Mouse (Mus musculus): Measurements from ENCODE around the gene Cbl. TPM values are rescaled to one million over a fixed set of nuclear protein-coding genes. Genes with fewer than 3 reads are reported as not detected.

The Cbl gene
- polyA plus RNA-seq, 1 experiment from 2014 or later = 17.6 TPM

DNA sequence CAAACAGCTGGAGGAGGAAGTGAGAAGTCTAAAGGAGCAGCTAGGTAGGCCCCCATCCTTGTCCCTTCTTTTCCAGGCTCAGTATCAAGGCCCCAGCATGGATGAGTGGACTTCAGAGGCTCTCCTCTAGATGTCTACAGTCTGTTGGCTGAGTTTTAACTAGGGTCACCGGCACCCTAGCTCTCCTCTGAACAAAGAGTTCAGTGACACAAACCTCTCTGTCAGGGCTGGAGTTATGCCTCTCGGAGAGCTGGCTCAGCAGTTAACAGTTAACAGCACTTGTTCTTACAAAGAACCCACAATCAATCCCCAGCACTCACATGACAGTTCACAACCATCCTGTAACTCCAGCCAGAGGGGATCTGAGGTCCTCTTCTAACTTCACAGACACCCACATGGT is 9.8 kb upstream of the Cbl start:
- Histone ChIP-seq H3K4me3 (ENCODE audit: low read length) (no peak overlapping the region), H3K27ac (ENCODE audit: low read length) (no peak overlapping the region), H3K36me3 (ENCODE audit: insufficient read depth, low read length) (no peaks in the 10 kb centered on the region), H3K9me3 (ENCODE audit: low read length) (no peaks in the 10 kb centered on the region), H3K27me3 (ENCODE audit: insufficient read depth, low read length) (no peaks in the 10 kb centered on the region), H3K4me2 (replicated peaks; ENCODE audit: low read depth, low read length) (no peak overlapping the region), H3K9ac (replicated peaks; ENCODE audit: low read length) (no peak overlapping the region), H3K4me1 (ENCODE audit: insufficient read depth, low read length) (peaks cover 3% of the 10 kb centered on the region; the same call in 1 of the 2 replicates)
- 45% methylated on average over 2 of the region's 2 CpGs for WGBS
- no peak for ATAC-seq (ENCODE audit: low FRiP score, low TSS enrichment)

DNA sequence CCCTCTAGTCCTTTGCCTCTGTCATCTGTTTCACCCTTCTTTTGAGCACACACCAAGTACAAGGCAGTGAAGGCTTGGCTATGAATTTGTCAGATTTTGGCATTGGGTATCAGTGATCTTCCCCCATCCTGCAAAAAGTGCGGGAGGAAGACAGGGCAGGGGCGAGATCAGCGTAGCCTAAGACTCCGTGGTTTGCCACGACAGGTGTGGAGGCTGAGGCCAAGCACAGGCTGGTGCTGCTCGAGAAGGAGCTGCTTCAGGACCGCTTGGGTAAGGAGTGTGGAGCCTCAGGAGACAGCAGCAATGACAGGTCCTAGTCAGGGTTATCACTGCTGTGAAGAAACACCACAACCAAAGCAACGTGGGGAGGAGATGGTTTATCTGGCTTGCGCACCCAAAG is 7.6 kb upstream of the Cbl start:
- H3K36me3 ChIP-seq (ENCODE audit: insufficient read depth, low read length) = no peaks in the 10 kb centered on the region
- H3K27me3 ChIP-seq (ENCODE audit: insufficient read depth, low read length) = no peaks in the 10 kb centered on the region
- no peak for ATAC-seq (ENCODE audit: low FRiP score, low TSS enrichment)
- H3K9ac ChIP-seq (replicated peaks; ENCODE audit: low read length) = no peak overlapping the region
- no peak overlapping the region for H3K27ac ChIP-seq (ENCODE audit: low read length)
- H3K9me3 ChIP-seq (ENCODE audit: low read length) = no peaks in the 10 kb centered on the region
- 75% methylated on average over 9 of the region's 9 CpGs for WGBS
- H3K4me1 ChIP-seq (ENCODE audit: insufficient read depth, low read length) = peaks cover 6% of the 10 kb centered on the region; the same call in 1 of the 2 replicates
- H3K4me2 ChIP-seq (replicated peaks; ENCODE audit: low read depth, low read length) = no peak overlapping the region
- no peak overlapping the region for H3K4me3 ChIP-seq (ENCODE audit: low read length)

DNA sequence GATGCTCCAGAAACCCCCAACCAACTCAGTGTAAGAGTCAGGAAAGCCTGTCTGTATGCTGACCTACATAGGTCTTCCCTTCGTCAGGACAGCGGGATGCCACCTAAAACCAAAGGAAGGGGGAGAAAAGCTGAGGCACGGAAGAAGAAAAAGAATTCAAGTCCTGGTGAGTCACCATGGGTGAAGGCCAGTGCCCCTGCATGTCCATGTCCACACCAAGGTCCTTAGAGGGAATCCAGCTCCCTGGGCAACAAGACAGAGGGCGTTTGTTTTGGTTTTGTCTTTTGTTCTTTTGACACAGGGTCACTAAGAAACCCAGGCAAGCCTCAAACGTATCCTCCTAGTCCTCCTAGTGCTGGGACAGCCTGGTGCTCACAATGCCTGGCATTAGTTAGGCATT is 7.1 kb upstream of the Cbl start:
- Histone ChIP-seq H3K36me3 (ENCODE audit: insufficient read depth, low read length) (no peaks in the 10 kb centered on the region), H3K4me2 (replicated peaks; ENCODE audit: low read depth, low read length) (no peak overlapping the region), H3K9me3 (ENCODE audit: low read length) (no peaks in the 10 kb centered on the region), H3K4me3 (ENCODE audit: low read length) (no peak overlapping the region), H3K27ac (ENCODE audit: low read length) (no peak overlapping the region), H3K4me1 (ENCODE audit: insufficient read depth, low read length) (peaks cover 8% of the 10 kb centered on the region; the same call in 1 of the 2 replicates), H3K9ac (replicated peaks; ENCODE audit: low read length) (no peak overlapping the region), H3K27me3 (ENCODE audit: insufficient read depth, low read length) (no peaks in the 10 kb centered on the region)
- ATAC-seq (ENCODE audit: low FRiP score, low TSS enrichment) = no peak
- WGBS = 64% methylated on average over 5 of the region's 5 CpGs

DNA sequence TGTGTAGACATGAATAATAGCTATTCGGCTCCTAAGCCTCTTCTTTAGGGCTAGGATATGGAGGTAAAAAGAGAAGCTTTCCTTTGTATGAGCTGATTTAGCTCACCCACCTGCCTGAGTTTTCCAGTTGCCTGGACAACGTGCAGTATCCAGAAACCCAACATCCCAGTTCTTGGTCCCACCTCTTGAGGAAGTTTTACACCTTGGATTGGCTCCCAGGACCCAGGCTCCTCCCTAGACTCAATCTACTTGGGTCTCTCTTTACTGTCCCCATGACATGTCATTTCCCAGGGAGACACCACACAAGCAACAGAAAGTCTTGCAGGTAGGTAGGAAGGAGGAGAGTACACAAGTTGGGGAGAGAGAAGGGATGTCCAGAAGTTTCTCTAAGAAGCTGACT is 6.5 kb upstream of the Cbl start, which contains the start of gene Ccdc153:
Ccdc153 (plus strand) TSS at position 278 of the 400 bp plus-strand sequence.
- no peak for ATAC-seq (ENCODE audit: low FRiP score, low TSS enrichment)
- WGBS = 52% methylated on average over 2 of the region's 2 CpGs
- H3K27me3 ChIP-seq (ENCODE audit: insufficient read depth, low read length) = no peaks in the 10 kb centered on the region
- no peak within 1 kb of the TSS for H3K4me2 ChIP-seq (replicated peaks; ENCODE audit: low read depth, low read length)
- no peak within 1 kb of the TSS for H3K9ac ChIP-seq (replicated peaks; ENCODE audit: low read length)
- H3K36me3 ChIP-seq (ENCODE audit: insufficient read depth, low read length) = no peaks in the 10 kb centered on the region
- no peak within 1 kb of the TSS for H3K27ac ChIP-seq (ENCODE audit: low read length)
- H3K9me3 ChIP-seq (ENCODE audit: low read length) = no peaks in the 10 kb centered on the region
- no peak within 1 kb of the TSS for H3K4me3 ChIP-seq (ENCODE audit: low read length)
- peaks cover 8% of the 10 kb centered on the region; the same call in 1 of the 2 replicates for H3K4me1 ChIP-seq (ENCODE audit: insufficient read depth, low read length)

DNA sequence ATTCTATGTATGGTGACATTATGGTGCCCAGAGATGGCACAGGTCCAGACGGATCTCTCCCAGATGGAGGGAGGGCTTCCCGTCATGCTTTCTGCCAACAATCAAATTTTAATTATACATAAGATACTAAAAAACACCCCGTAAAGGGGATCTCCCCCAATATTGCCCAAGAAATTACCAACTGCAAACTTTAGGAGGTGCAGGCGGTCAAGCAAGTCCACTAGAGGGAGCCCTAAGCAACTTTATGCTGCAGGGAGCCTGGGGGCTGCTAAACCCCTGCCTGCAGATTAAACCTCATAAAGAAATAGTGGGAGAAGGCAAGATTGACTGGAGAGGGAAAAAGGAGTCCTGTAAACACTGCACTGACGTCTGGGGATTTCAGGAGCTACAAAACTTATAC is 5.6 kb upstream of the Cbl start:
- H3K27ac ChIP-seq (ENCODE audit: low read length) = no peak overlapping the region
- ATAC-seq (ENCODE audit: low FRiP score, low TSS enrichment) = no peak
- H3K9ac ChIP-seq (replicated peaks; ENCODE audit: low read length) = no peak overlapping the region
- no peak overlapping the region for H3K4me3 ChIP-seq (ENCODE audit: low read length)
- no peaks in the 10 kb centered on the region for H3K27me3 ChIP-seq (ENCODE audit: insufficient read depth, low read length)
- no peak overlapping the region for H3K4me2 ChIP-seq (replicated peaks; ENCODE audit: low read depth, low read length)
- peaks cover 11% of the 10 kb centered on the region; the same call in 1 of the 2 replicates for H3K4me1 ChIP-seq (ENCODE audit: insufficient read depth, low read length)
- H3K36me3 ChIP-seq (ENCODE audit: insufficient read depth, low read length) = no peaks in the 10 kb centered on the region
- H3K9me3 ChIP-seq (ENCODE audit: low read length) = no peaks in the 10 kb centered on the region
- 7% methylated on average over 5 of the region's 5 CpGs for WGBS

DNA sequence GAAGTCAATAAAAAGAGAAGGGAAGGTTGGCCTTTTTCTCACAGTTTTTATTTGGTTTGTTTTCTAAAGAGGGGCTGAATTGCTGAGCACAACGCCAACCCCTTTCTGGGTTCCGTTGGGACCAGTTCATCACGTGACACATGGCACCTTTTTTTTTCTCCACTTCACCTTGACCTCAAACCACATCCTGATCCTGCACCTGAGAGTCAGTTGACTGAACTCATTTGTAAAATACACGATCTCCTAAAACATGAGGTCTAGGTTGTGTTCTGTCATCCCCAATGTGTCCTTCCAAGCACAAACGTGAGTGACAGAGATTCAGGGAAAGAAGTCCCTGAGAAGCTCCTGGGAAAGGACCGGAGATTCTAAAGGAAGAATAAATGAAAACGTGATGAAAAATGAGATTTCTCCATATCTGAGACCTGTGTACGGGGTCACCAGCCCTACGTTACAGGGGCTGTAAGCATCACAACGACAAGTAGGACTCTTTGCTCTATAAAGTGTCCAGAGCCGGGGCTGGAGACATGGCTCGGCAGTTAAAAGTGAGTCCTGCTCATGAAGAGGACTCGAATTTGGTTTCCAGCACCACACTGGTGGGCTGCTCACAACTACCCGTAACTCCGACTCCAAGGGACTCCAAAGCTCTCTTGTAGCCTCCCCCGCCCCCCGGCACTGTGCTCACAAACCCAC is 4.8 kb upstream of the Cbl start:
- Histone ChIP-seq H3K4me1 (ENCODE audit: insufficient read depth, low read length) (peaks cover 13% of the 10 kb centered on the region; the same call in 1 of the 2 replicates), H3K9me3 (ENCODE audit: low read length) (no peaks in the 10 kb centered on the region), H3K36me3 (ENCODE audit: insufficient read depth, low read length) (no peaks in the 10 kb centered on the region), H3K27ac (ENCODE audit: low read length) (no peak overlapping the region), H3K4me2 (replicated peaks; ENCODE audit: low read depth, low read length) (no peak overlapping the region), H3K4me3 (ENCODE audit: low read length) (no peak overlapping the region), H3K27me3 (ENCODE audit: insufficient read depth, low read length) (no peaks in the 10 kb centered on the region), H3K9ac (replicated peaks; ENCODE audit: low read length) (no peak overlapping the region)
- no peak for ATAC-seq (ENCODE audit: low FRiP score, low TSS enrichment)
- 80% methylated on average over 17 of the region's 17 CpGs for WGBS

DNA sequence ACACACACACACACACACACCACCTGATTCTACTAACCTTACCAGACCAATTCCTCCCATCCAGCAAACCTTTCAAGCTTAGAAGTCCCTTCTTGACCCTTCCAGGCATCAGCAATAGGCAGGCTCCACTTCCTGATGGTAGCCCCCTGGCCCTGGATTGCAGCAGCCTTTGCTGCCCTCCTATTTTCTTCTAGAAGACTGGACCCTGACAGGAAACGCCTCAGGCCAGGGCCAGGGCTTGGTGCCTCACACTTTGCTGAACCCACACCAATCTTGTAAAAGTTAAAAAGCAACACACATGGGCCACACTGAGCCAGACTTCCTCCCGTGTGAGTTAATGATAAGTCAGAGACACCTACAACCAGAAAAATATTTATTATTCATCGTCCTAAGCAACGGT is 3.3 kb upstream of the Cbl start:
- Histone ChIP-seq H3K27ac (ENCODE audit: low read length) (peak overlapping the region; percentile 77; the same call in 1 of the 2 replicates), H3K4me2 (replicated peaks; ENCODE audit: low read depth, low read length) (no peak overlapping the region), H3K9ac (replicated peaks; ENCODE audit: low read length) (no peak overlapping the region), H3K27me3 (ENCODE audit: insufficient read depth, low read length) (no peaks in the 10 kb centered on the region), H3K36me3 (ENCODE audit: insufficient read depth, low read length) (no peaks in the 10 kb centered on the region), H3K4me1 (ENCODE audit: insufficient read depth, low read length) (peaks cover 20% of the 10 kb centered on the region), H3K4me3 (ENCODE audit: low read length) (no peak overlapping the region), H3K9me3 (ENCODE audit: low read length) (no peaks in the 10 kb centered on the region)
- WGBS = 42% methylated on average over 4 of the region's 4 CpGs
- no peak for ATAC-seq (ENCODE audit: low FRiP score, low TSS enrichment)

DNA sequence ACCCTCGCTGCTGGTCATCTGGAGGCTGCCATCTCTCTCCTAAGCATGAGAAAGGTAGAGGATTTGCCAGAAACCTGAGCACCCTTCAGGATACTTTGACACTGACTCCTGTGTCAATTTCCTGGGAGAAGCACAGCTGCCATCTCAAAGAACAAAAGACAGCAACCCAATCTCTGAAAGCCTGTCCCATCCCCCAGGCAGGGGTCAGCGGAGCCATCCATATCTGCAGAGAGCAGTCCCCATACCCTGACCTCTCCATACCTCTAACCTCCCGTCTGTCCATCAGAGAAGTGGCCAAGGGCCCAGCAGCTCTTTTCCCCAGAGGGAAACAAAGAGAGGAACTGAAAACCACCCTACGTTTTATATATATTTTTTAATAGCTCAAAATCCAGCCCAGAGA is 2.8 kb upstream of the Cbl start:
- H3K4me2 ChIP-seq (replicated peaks; ENCODE audit: low read depth, low read length) = no peak overlapping the region
- H3K4me3 ChIP-seq (ENCODE audit: low read length) = no peak overlapping the region
- no peak for ATAC-seq (ENCODE audit: low FRiP score, low TSS enrichment)
- peak overlapping the region; percentile 77 for H3K27ac ChIP-seq (ENCODE audit: low read length)
- H3K9ac ChIP-seq (replicated peaks; ENCODE audit: low read length) = no peak overlapping the region
- peaks cover 25% of the 10 kb centered on the region for H3K4me1 ChIP-seq (ENCODE audit: insufficient read depth, low read length)
- H3K9me3 ChIP-seq (ENCODE audit: low read length) = no peaks in the 10 kb centered on the region
- whole genome bisulfite sequencing = 33% methylated on average over 4 of the region's 4 CpGs
- no peaks in the 10 kb centered on the region for H3K36me3 ChIP-seq (ENCODE audit: insufficient read depth, low read length)
- no peaks in the 10 kb centered on the region for H3K27me3 ChIP-seq (ENCODE audit: insufficient read depth, low read length)

DNA sequence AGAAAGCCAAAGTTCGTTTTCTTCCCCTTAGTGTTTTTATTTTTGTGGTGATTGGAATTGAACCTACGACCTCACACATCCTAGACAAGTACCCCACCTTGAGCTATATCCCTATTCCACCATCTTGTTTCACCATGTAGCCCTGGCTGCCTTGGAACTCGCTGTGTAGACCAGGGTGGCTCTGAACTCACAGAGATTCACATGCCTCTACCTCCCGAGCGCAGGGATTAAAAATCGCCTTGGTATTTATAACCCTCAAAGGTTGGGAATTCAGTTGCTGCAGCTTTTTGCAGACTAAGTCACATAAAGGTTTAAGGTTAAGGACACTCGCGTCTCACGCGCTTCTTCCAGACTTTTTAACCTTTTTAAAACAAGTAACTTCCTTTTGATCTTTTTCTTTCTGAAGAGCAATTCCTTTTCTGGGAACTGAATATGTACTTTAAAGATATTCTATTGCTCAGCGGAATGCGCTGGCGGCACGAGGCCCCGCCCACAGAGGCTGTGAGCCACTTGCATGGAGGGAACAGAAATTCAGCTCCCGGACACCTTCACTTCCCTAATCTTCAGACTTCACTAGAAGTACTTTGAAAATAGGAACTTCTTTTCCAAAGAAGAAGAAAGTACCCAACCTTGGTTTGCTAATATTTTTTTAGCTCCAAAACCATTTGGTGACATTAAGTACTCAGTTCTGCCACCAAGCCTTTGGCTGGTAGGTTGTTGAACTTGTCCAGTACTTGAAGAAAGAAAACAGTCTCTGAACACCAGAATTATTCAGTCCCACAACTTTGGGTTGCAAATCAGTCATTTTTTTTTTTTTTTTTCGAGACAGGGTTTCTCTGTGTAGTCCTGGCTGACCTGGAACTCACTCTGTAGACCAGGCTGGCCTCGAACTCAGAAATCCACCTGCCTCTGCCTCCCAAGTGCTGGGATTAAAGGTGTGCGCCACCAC is 904 bp upstream of the Cbl start:
- 0 out of 2 replicates have a peak, but pooled peaks have one; percentile 40 for ATAC-seq (ENCODE audit: low FRiP score, low TSS enrichment)
- no peaks in the 10 kb centered on the region for H3K36me3 ChIP-seq (ENCODE audit: insufficient read depth, low read length)
- H3K27me3 ChIP-seq (ENCODE audit: insufficient read depth, low read length) = no peaks in the 10 kb centered on the region
- no peaks in the 10 kb centered on the region for H3K9me3 ChIP-seq (ENCODE audit: low read length)
- H3K9ac ChIP-seq (replicated peaks; ENCODE audit: low read length) = peak overlapping the region; percentile 62
- peaks cover 34% of the 10 kb centered on the region for H3K4me1 ChIP-seq (ENCODE audit: insufficient read depth, low read length)
- 21% methylated on average over 19 of the region's 19 CpGs for WGBS
- H3K4me3 ChIP-seq (ENCODE audit: low read length) = peak overlapping the region; percentile 92
- H3K4me2 ChIP-seq (replicated peaks; ENCODE audit: low read depth, low read length) = peak overlapping the region; percentile 63
- peak overlapping the region; percentile 80 for H3K27ac ChIP-seq (ENCODE audit: low read length)

Data from kidney, embryonic 16.5 days (tissue).